Mouse (Mus musculus) hematopoietic stem cell, adult 5-6 weeks (primary cell): ENCODE measurements around the gene Ccr10. TPM values are rescaled to one million over a fixed set of nuclear protein-coding genes. Genes with fewer than 3 reads are reported as not detected.

Experiments used
- ATAC-seq, 2 experiments: fragments of 125-278 bp in 1 of 2; replicated peaks in 1 of 2; 2 replicates each; pipeline ENCODE4 v1.8.0; 2016 to 2017; ENCODE audit warnings: inconsistent platforms in 2 of 2, mild to moderate bottlenecking in 2 of 2, moderate number of reproducible peaks in 2 of 2, low read depth in 1 of 2, moderate TSS enrichment in 1 of 2; ENCODE audit not compliant: low FRiP score in 2 of 2, poor library complexity in 2 of 2, severe bottlenecking in 2 of 2, insufficient read depth in 1 of 2, low TSS enrichment in 1 of 2
- total RNA-seq: library from RNA; stranded (forward); fragments of 172-1452, 232-1000 nt; gene quantifications from 2 replicates; pipeline ENCODE4 v1.2.3, GENCODE M21; 2017

Gene Ccr10
- not detected in 2 replicates for total RNA-seq

DNA sequence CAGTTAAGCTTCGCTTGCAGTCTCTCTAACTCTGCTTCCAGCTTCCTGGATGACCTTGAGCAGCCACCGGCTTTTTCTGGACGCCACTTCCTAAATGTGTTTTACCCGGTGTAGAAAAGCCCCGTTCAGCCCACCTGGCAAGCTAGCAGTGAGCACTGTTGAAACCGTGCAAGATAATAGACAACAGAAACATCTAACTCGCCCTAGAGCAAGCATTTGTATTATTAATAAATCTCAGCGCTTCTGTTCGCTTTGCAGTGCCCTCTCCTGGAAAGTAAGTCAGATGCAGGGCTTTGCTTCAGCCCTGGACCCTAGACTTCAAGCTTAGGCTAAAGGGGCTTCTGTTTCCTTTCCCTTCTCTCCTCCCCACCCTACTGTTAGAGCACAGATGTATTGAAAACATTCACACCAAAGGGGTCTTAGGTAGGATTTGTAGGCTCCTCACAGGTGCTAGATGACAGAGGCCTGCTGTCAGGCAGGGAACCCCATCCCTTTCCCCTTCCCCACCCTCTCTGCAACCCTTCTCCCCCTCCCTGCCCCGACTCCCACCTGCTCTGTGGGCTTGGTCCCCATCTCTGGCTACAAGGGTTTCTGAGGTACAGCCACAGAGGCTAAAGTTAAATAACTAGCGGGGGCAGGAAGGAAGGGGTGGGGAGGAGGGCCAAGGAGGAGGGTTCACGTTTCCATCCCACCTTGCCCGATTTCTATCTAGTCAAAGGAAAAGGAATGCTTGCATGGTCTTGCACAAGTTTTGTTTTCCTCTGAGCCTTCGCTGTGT is at the start of gene Ccr10:
Gene Ccr10, minus strand, starts transcription at position 593 of the 778 bp plus-strand sequence.
- no peak for ATAC-seq

DNA sequence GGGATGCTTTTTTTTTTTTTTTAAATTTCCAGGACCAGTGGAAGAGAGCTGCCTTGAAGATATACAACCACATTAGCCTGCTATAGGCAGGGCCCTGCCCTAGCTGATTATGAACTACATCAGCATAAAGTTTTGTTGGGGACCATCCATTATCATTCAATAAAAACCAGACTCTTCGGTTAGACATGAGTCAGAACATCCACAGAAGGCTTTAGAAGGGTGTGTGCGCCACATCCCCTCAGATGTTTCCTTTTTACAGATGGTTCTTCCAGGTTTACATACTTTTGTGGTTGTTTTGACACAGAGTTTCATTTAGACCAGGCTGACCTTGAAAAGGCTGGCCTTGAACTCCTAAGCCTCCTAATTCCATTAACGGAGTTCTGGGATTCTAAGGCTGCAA is 49.1 kb upstream of the Ccr10 start:
- ATAC-seq = no peak

DNA sequence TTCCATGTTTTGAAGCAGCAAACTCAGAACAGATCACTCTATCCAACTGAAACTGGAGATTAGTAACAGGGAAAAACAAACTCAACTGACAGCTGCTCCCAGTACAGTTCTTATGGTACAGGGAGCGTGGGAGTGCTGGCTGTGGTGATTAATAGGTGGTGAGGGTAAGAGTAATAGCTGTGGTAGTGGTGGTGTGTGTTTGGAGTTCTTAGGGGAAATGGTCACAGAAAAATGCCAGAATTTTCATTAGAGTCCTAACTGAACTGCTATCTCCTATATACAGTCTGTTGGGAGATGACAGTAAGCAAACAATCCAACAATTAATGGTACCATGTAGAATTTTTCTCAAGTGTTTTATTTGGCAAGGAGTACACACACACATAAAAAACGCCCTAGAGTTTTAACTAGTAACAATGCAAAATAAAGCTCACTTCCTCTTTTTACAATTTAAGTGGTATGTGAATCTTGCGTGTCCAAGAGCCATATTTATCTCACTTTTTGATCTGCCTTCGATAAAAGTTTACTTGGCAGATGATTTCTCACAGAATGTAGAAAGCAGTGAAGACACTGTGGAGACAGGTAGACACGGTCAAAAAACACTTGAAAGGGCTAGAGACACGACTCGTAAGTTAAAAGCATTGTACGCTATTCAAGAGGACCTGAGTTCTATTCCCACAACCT is 46.2 kb upstream of the Ccr10 start:
- peak; percentile 5 to 42; a peak in 1 of 4 replicates for ATAC-seq

DNA sequence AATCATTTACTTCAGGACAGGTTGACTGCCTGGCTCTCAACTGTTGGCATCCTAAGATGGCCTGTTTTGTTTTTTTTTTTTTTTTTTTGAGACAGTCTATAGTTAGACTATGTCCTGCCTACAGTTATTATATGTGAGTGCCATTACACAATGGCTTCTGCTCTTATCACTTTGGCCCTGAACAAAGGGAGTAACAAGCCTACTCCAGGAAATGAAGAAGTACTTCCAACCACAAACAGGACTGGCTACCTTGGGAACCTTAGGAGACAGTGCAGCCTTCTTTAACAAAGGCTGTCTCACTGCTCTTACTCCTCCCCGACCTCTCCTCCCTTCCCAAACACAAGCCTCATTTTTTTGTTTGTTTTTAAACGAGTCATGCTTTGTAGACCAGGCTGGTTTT is 45.6 kb upstream of the Ccr10 start:
- no peak for ATAC-seq

DNA sequence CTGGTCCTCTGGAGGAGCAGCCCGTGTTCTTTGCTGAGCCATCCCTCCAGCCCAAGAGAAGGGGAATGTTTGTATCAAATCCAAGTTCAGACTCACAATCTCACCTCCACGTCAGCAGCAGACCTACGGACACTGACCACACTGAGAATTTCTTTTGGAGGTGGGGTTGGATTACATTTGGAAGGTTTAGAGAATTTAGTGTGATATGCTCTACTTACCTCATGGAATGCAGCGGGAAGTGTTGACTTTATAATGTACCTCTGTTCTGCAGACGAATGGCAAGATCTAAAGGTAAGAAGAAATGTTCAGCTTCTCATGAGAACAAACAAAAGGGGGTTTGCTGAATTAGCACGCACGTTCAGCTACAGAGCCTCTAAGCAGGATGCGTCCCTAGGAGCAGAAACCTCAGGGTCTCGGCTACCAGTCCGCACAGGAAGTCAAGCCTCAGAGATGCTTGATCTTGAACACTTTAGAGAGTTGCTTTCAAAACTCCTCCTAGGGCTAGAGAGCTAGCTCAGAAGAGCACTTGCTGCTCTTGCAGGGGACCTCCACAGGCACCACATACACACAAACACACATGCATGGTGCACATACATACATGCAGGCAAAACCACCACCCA is 43.3 kb upstream of the Ccr10 start:
- no peak for ATAC-seq

- no peak for ATAC-seq
Measured at GRCm38 (mm10) chr11:101216936-101217335, 41.7 kb upstream of the Ccr10 start.

GRCm38 (mm10) chr11:101211970-101212369 is 36.7 kb upstream of the Ccr10 start:
- ATAC-seq = peak; percentile 67 to 71

- ATAC-seq = peak in 1 of 2 experiments; percentile 56; a peak in 1 of 4 replicates
Measured at GRCm38 (mm10) chr11:101200986-101201385, 25.7 kb upstream of the Ccr10 start.

DNA sequence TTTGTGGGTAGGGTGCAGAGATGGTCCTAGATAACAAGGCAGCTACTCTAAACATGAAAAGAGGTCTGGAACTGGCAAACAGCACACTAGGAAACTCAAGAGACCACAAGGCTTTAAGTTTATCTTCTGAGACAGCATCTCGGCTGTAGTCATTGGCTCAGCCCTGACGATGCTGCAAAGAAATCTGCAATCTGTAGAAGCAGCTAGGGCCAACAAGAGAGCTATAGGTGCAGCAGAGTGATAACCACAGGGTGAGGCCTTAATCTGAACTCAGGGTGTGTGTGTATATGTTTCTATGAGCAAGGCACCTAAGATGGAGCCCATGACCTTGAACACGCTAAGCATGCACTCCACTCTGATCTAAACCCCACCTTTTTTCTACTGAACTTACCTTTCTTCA is 24.3 kb upstream of the Ccr10 start:
- no peak for ATAC-seq

GRCm38 (mm10) chr11:101196175-101196574 is 20.9 kb upstream of the Ccr10 start:
- no peak for ATAC-seq

GRCm38 (mm10) chr11:101195571-101195970 is 20.3 kb upstream of the Ccr10 start:
- ATAC-seq = no peak

DNA sequence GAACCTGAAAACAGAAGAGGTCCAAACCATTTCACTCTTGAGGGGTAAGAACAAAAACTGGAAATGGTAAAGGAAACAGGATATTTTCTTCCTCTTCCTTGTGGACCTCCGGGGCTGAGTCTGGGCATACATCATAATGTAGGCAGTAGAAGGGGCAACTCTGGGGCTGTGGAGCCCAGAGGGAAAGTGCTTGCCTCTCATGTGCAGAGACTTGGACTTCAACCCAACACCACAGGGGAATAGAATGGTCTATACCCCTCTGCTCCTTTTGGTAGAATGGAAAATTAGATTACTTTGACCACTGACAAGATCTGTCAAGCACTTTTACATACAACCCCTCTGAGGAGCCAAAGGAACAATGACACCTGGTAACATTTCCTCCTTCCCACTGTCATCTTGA is 19.9 kb upstream of the Ccr10 start:
- ATAC-seq = no peak

DNA sequence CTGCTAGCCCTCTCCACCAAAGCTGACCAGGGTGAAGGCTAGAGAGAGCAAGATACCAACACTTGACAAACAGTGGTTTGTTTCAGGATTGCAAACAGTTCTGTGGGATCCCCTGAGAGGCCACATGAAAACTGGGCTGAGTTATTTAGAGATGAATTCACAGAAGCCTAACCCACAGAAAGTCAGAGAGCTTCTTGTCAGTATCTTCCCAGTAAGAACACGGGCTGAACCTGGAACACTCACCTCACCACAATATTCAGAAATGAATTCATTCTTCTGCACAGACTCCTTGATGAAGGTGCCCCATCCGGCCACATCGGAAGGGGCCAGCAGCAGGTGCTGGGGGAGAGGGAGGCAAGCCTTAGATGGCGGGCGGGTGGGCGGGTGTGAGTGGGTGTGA is 19.4 kb upstream of the Ccr10 start:
- no peak for ATAC-seq

- ATAC-seq = no peak
Measured at GRCm38 (mm10) chr11:101194137-101194536, 18.9 kb upstream of the Ccr10 start.

- ATAC-seq = no peak
Measured at GRCm38 (mm10) chr11:101193076-101193475, 17.8 kb upstream of the Ccr10 start.

DNA sequence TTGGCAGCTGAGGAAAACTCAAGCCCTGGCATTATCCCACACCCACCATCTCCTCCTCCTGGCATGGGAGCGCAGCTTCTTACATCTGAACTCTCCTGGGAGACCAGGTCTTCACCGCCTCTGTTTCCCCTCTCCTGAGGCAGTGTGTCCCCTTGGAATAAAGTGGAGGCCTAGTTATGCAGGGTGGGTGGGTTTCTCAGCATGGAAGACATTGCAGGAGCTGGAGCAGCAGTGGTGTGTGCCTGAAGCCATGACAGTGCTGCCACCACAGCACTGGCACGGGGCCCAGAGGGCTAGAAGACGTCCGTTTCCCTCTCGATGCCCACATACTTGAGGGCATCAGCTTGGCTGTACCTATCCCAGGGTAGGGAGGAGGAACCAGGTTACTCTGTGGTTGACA is 17.4 kb upstream of the Ccr10 start:
- no peak for ATAC-seq

- ATAC-seq = no peak
Measured at GRCm38 (mm10) chr11:101191919-101192470, 16.8 kb upstream of the Ccr10 start.
